Comparison of ENCODE assay signal across 20 mouse cellular contexts in genomic region chr1:58213838-58214237, GRCm38 (mm10). TPM values are rescaled to one million over a fixed set of nuclear protein-coding genes. Genes with fewer than 3 reads are reported as not detected.
"Had no signal": no experiment of that assay in that cellular context is flagged by ENCODE, and none has a peak within 500 bp of the region (broad histone marks: within the 10 kb centered on the region; RNA-seq: fewer than 3 reads in every experiment).

No protein-coding gene starts in this region.

- H3K9me3 ChIP-seq: limb, embryonic 12.5 days; liver, embryonic 15.5 days; midbrain, embryonic 15.5 days; neural tube, embryonic 12.5 days; stomach, embryonic 15.5 days had no signal

- ATAC-seq: midbrain, embryonic 15.5 days had no signal

- H3K9ac ChIP-seq: limb, embryonic 12.5 days; liver, embryonic 15.5 days; lung, embryonic 14.5 days; midbrain, embryonic 15.5 days; neural tube, embryonic 12.5 days; stomach, embryonic 15.5 days had no signal

- H3K4me3 ChIP-seq: limb, embryonic 12.5 days; liver, embryonic 15.5 days; midbrain, embryonic 15.5 days; neural tube, embryonic 12.5 days; stomach, embryonic 15.5 days had no signal

- H3K4me2 ChIP-seq: limb, embryonic 12.5 days; liver, embryonic 11.5 days; liver, embryonic 15.5 days; lung, embryonic 14.5 days; midbrain, embryonic 11.5 days; midbrain, embryonic 15.5 days; neural tube, embryonic 12.5 days; stomach, embryonic 15.5 days had no signal

- H3K4me1 ChIP-seq: midbrain, embryonic 15.5 days; neural tube, embryonic 12.5 days; stomach, embryonic 15.5 days had no signal

- H3K27ac ChIP-seq: kidney, postnatal 0 days; limb, embryonic 12.5 days; liver, embryonic 15.5 days; midbrain, embryonic 15.5 days; neural tube, embryonic 12.5 days; stomach, embryonic 15.5 days had no signal

- H3K27me3 ChIP-seq: limb, embryonic 12.5 days; liver, embryonic 15.5 days; midbrain, embryonic 15.5 days; neural tube, embryonic 12.5 days; stomach, embryonic 15.5 days had no signal

- DNase-seq: kidney, adult 9 months; kidney, postnatal 36 days; layer of hippocampus, adult 9-11 months; layer of hippocampus, postnatal 36 days; lung, embryonic 14.5 days; lung, postnatal 10 days; lung, postnatal 4 days; retina, postnatal 1 day; right cerebral cortex, postnatal 4 days; thymus, adult 2 months; thymus, postnatal 25 days had no signal

- H3K36me3 ChIP-seq: limb, embryonic 12.5 days; liver, embryonic 15.5 days; midbrain, embryonic 15.5 days; neural tube, embryonic 12.5 days; stomach, embryonic 15.5 days had no signal

RNA-seq across cellular contexts. Expression of gene Aox4, which starts 3.6 kb away (rescaled TPM):
- polyA plus RNA-seq: midbrain, embryonic 11.5 days; spleen, adult 2 months had no signal
